Mouse (Mus musculus) ES-E14 (cell line): ENCODE data around the gene Supt3. TPM values are rescaled to one million over a fixed set of nuclear protein-coding genes. Genes with fewer than 3 reads are reported as not detected.

ENCODE experiments used
- DNase-seq: peaks from one replicate; pipeline ENCODE4 v3.0.0-alpha.2; 2013; ENCODE audit warnings: low read depth, low spot score
- H3K27ac ChIP-seq: 2 replicates; pipeline ENCODE4 v1.5.1; 2012; ENCODE audit warnings: low read depth, mild to moderate bottlenecking, low read length, moderate library complexity, mixed read lengths; ENCODE audit not compliant: poor library complexity, insufficient read depth, severe bottlenecking
- H3K36me3 ChIP-seq: 2 replicates; pipeline ENCODE4 v1.6.1; 2012; ENCODE audit warnings: mild to moderate bottlenecking, low read length, moderate library complexity, mixed read lengths; ENCODE audit not compliant: control insufficient read depth, poor library complexity, insufficient read depth, severe bottlenecking
- H3K4me1 ChIP-seq, 2 experiments: fragments of 150-350 bp in 1 of 2; sonication (generic) in 1 of 2; 2 replicates each; pipeline ENCODE4 v1.6.1; 2012; ENCODE audit warnings: low read length in 2 of 2, mild to moderate bottlenecking in 1 of 2, mixed read lengths in 1 of 2; ENCODE audit not compliant: control insufficient read depth in 2 of 2, insufficient read depth in 2 of 2, poor library complexity in 1 of 2
- H3K4me3 ChIP-seq, 2 experiments: fragments of 150-350 bp in 1 of 2; sonication (generic) in 1 of 2; 2 replicates each; pipeline ENCODE4 v1.5.1; 2012; ENCODE audit warnings: low read length in 2 of 2, low read depth in 1 of 2, mild to moderate bottlenecking in 1 of 2, mixed read lengths in 1 of 2; ENCODE audit not compliant: insufficient read depth in 1 of 2, poor library complexity in 1 of 2, severe bottlenecking in 1 of 2
- H3K9ac ChIP-seq: 2 replicates; pipeline ENCODE4 v1.6.1; 2012; ENCODE audit warnings: low read depth, mild to moderate bottlenecking, low read length, mixed read lengths; ENCODE audit not compliant: poor library complexity, insufficient read depth, severe bottlenecking
- H3K9me3 ChIP-seq: fragments of 150-350 bp; sonication (generic); 2 replicates; pipeline ENCODE4 v1.6.1; 2012; ENCODE audit warnings: low read depth, mild to moderate bottlenecking, low read length; ENCODE audit not compliant: control insufficient read depth, insufficient read depth
- CHD2 ChIP-seq: IDR thresholded peaks from 2 replicates; pipeline ENCODE4 v1.6.1; 2014; ENCODE audit warnings: mild to moderate bottlenecking, low read depth, low read length, inconsistent platforms
- HCFC1 ChIP-seq: IDR thresholded peaks from 2 replicates; pipeline ENCODE4 v1.6.1; 2012; ENCODE audit warnings: low read length, inconsistent platforms, borderline replicate concordance; ENCODE audit not compliant: insufficient read depth
- MAFK ChIP-seq: IDR thresholded peaks from 2 replicates; pipeline ENCODE4 v1.6.1; 2014; ENCODE audit warnings: mild to moderate bottlenecking, low read depth, low read length, inconsistent platforms; ENCODE audit not compliant: insufficient read depth
- ZC3H11A ChIP-seq: IDR thresholded peaks from 2 replicates; pipeline ENCODE4 v1.6.1; 2012; ENCODE audit warnings: low read depth, mild to moderate bottlenecking, inconsistent platforms, low read length, borderline replicate concordance
- ZNF384 ChIP-seq: IDR thresholded peaks from 2 replicates; pipeline ENCODE4 v1.6.1; 2012; ENCODE audit warnings: low read depth, low read length, inconsistent platforms
- in situ Hi-C, 2 experiments: fragments of 600-800 bp; cut with MboI; formaldehyde crosslinking; loops; one replicate each; pipeline ENCODE4 v1.15.1; 2025; ENCODE audit warnings: low sequenced_read_pairs in 2 of 2, inconsistent platforms in 1 of 2; ENCODE audit not compliant: unreplicated experiment in 2 of 2
- total RNA-seq: library from RNA; depleted of rRNA; stranded (reverse); fragments of 300-350 nt; gene quantifications from 2 replicates; pipeline ENCODE4 v1.2.3, GENCODE M21; 2012

The Supt3 gene
- total RNA-seq, 1 experiment, result 4.9 TPM

DNA sequence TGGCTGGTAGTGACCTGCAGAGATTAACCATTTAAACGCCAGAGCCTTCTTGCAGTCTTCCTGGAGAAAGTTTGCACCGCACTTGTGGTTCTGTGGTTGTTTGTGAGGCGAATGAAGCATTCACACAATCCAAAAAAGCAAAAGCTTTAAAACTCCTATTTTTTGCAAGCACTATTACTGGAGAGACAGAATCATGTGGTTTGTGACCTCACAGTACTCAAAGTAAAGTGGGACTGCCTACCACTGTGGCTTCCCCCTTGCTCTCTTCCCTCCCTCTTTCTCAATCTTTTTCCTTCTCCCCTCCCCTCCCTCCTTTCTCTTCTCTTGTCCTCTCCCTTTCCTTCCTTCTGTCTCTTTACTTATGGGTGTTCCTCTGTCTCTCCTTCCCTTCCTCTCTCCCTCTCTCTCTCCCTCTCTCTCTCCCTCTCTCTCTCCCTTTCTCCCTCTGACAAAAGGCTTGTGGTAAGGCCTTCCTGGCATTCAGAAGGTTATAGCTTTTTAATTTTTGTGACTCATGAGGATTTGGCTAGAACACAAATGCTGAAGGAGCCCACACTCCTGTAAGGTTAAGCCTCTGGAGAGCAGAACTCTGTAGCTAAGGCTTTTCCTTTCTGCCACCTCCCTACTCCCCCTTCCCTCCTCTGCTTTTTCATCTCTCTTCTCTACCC lies 37.7 kb downstream of the Supt3 start, which contains the start of gene Runx2:
Gene Runx2, minus strand, starts transcription at position 290 of the 668 bp plus-strand sequence.
- Histone ChIP-seq H3K4me1 (no peaks in the 10 kb centered on the region), H3K4me3 (no peak within 1 kb of the TSS), H3K9ac (no peak within 1 kb of the TSS), H3K9me3 (no peaks in the 10 kb centered on the region), H3K27ac (no peak within 1 kb of the TSS), H3K36me3 (no peaks in the 10 kb centered on the region)
- no peak for DNase-seq
- TF ChIP-seq MAFK (no peak), HCFC1 (no peak), ZC3H11A (no peak), CHD2 (no peak), ZNF384 (no peak)
- in situ Hi-C loops, result no loop called here

DNA sequence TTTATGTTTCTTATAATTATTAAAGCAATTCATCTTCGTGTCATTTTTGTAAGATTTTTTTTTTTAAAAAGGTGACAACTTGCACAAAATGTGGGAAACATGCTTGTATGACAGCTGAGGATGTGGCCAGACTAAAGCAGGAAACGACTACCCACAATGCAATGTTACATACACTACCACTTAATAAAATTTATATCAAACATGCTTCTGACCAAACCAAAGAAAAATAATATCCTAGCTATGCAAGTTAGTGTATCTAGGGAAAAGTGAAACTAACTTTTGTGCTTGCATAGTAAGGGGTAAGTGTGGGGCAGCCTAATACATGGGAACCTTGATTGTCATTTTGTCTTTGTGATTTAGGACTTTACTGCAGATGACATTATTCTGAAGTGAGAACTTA lies 41.9 kb downstream of the Supt3 start:
- Histone ChIP-seq H3K9ac (no peak overlapping the region), H3K9me3 (no peaks in the 10 kb centered on the region), H3K4me1 (no peaks in the 10 kb centered on the region), H3K27ac (no peak overlapping the region), H3K4me3 (no peak overlapping the region), H3K36me3 (no peaks in the 10 kb centered on the region)
- TF ChIP-seq HCFC1 (no peak), MAFK (no peak), ZC3H11A (no peak), CHD2 (no peak), ZNF384 (no peak)
- DNase-seq, result no peak
- in situ Hi-C loops, result no loop called here

DNA sequence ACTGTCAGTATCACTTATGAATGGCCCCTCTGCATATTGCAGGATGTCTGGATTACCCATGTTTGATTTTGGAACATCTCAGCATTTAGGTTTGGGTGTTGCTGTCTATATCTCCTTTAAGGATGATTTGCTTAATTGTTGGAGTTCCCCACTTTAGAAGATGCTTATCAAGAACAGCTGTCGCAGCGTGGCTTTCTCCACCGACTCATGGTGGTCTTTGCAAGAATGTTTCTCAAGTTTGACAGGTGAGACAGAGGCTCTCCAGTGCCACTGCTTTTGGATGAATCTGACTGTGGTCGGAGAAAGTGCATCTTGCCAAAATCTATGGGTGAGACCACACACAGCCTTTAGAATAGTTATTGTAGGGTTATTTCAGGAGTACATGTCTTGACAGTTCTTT lies 42.9 kb downstream of the Supt3 start:
- no peak overlapping the region for H3K27ac ChIP-seq
- no peaks in the 10 kb centered on the region for H3K4me1 ChIP-seq
- DNase-seq, result no peak
- in situ Hi-C loops, result no loop called here
- no peak overlapping the region for H3K9ac ChIP-seq
- no peaks in the 10 kb centered on the region for H3K36me3 ChIP-seq
- H3K9me3 ChIP-seq, result no peaks in the 10 kb centered on the region
- H3K4me3 ChIP-seq, result no peak overlapping the region
- TF ChIP-seq CHD2 (no peak), MAFK (no peak), HCFC1 (no peak), ZC3H11A (no peak), ZNF384 (no peak)

DNA sequence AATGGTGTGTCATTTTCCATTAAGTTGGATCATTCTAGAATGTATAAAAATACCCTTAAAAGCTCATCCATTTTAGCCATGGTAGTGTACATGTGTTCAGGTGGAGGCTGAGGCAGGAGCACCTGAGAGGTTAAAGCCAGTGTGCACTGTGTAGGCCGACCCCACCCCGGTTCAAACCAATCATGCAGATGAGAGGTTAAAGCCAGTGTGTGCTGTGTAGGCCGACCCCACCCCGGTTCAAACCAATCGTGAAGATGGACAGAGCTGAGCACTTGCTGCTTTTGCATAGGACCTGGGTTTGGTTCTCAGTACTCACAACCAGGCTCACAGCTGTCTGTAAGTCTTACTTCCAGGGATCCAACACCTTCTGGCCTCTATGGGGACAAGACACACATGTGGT lies 45.0 kb downstream of the Supt3 start:
- TF ChIP-seq CHD2 (no peak), ZNF384 (no peak), ZC3H11A (no peak), MAFK (no peak), HCFC1 (no peak)
- Histone ChIP-seq H3K4me1 (no peaks in the 10 kb centered on the region), H3K4me3 (no peak overlapping the region), H3K9ac (no peak overlapping the region), H3K27ac (no peak overlapping the region), H3K36me3 (no peaks in the 10 kb centered on the region), H3K9me3 (no peaks in the 10 kb centered on the region)
- in situ Hi-C loops, result no loop called here
- DNase-seq, result peak; percentile 7

DNA sequence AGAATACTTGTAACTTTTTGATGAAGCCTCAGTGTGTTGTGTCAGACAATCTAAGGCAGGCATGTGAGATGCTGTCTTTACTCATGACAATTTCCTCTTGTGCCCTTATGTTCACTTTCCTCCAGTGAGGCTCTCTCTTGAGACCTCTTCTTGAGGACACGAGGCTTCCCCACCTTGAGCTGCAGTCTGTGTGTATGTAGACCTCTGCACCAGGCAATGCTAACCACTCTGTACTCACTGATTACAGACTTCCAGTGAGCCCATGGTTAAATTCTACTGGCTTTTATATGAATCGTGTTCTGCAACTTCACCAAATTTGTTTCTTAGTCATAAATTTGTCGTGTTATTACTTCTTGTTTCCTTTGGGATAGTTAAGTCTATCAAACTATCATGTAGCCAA lies 50.2 kb downstream of the Supt3 start:
- in situ Hi-C loops, result no loop called here
- H3K36me3 ChIP-seq, result no peaks in the 10 kb centered on the region

More for the DNA sequence above, 50.2 kb downstream of the Supt3 start:
- DNase-seq, result no peak
- Histone ChIP-seq H3K4me3 (no peak overlapping the region), H3K9ac (no peak overlapping the region), H3K4me1 (no peaks in the 10 kb centered on the region), H3K9me3 (no peaks in the 10 kb centered on the region), H3K27ac (no peak overlapping the region)
- TF ChIP-seq ZC3H11A, result no peak
- TF ChIP-seq HCFC1, result no peak
- no peak for TF ChIP-seq ZNF384
- TF ChIP-seq MAFK, result no peak
- TF ChIP-seq CHD2, result no peak
